8 mouse cellular contexts compared by ENCODE assay signal in the genomic region with DNA sequence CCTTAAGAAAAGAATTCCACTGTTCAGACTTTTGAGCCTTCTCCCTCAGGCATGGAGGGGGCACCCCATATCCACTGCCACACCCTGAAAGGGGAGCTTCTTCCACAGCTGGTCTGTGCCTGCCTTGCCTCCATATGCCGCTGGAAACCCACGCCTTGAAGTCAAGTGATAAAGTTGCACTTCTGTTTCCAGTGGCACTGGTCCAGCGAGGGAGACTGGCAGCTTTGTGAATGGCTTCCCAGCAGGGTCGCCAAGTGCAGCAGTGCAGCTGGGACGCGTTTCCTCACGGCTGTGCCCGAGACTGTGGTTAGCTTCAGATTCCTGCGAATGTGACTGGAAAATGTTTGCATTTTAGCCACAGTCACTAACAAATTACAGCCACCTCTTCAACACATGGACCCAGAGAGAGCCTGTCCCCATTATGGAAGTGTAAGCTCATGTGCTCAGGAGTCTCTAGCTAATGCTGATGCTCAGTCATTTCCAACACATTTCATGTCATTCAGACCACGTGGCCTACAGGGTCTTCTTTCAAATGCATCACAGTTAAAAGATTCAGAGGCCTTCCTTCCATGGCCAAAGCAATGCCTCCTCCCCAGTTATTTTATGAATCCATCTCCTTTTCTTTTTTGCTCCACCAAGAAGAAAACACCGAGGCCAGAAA.
DNase-seq lines count a peak whose midpoint lies in the region; ATAC-seq lines count a peak whose summit lies in the region.

No protein-coding gene starts in this region.

- H3K4me1 ChIP-seq in midbrain, embryonic 13.5 days (replicated peaks) = 0 out of 2 replicates have a peak, but pooled peaks cover 5% of the 10 kb centered on the region
- peaks cover 6% of the 10 kb centered on the region; the same call in 1 of the 2 replicates for H3K4me1 ChIP-seq in midbrain, embryonic 15.5 days

- ATAC-seq in midbrain, embryonic 13.5 days = 0 out of 2 replicates have a peak, but pooled peaks have one; percentile 24
- no peak for ATAC-seq in midbrain, embryonic 15.5 days (replicated peaks)

- no peak overlapping the region for H3K4me3 ChIP-seq in midbrain, embryonic 13.5 days (replicated peaks)
- no peak overlapping the region for H3K4me3 ChIP-seq in midbrain, embryonic 15.5 days

- DNase-seq in frontal cortex, postnatal 10 days (ENCODE audit: low spot score in 2 of 2) = peak; percentile 27 to 40
- peak; percentile 38 to 52 for DNase-seq in layer of hippocampus, postnatal 10 days (ENCODE audit: low spot score in 2 of 2)
- DNase-seq in lung, postnatal 25 days (ENCODE audit: low spot score) = peak; percentile 19
- no peak for DNase-seq in adrenal gland, adult (ENCODE audit: inconsistent age in 2 of 2, low spot score in 1 of 2)
- DNase-seq in thymus, postnatal 25 days = no peak
- no peak for DNase-seq in thymus, postnatal 14 days

- no peaks in the 10 kb centered on the region for H3K36me3 ChIP-seq in midbrain, embryonic 13.5 days
- H3K36me3 ChIP-seq in midbrain, embryonic 15.5 days (replicated peaks) = no peaks in the 10 kb centered on the region

- H3K9me3 ChIP-seq in midbrain, embryonic 13.5 days = no peaks in the 10 kb centered on the region
- no peaks in the 10 kb centered on the region for H3K9me3 ChIP-seq in midbrain, embryonic 15.5 days

- 62% methylated on average over 11 of the region's 11 CpGs for WGBS in midbrain, embryonic 13.5 days
- WGBS in midbrain, embryonic 15.5 days = 52% methylated on average over 11 of the region's 11 CpGs

- H3K27me3 ChIP-seq in midbrain, embryonic 13.5 days = no peaks in the 10 kb centered on the region
- no peaks in the 10 kb centered on the region for H3K27me3 ChIP-seq in midbrain, embryonic 15.5 days (replicated peaks)

- H3K4me2 ChIP-seq in midbrain, embryonic 13.5 days (replicated peaks) = no peak overlapping the region
- no peak overlapping the region for H3K4me2 ChIP-seq in midbrain, embryonic 15.5 days

- no peak overlapping the region for H3K27ac ChIP-seq in midbrain, embryonic 13.5 days
- no peak overlapping the region for H3K27ac ChIP-seq in midbrain, embryonic 15.5 days

- H3K9ac ChIP-seq in midbrain, embryonic 13.5 days (replicated peaks) = no peak overlapping the region
- H3K9ac ChIP-seq in midbrain, embryonic 15.5 days = no peak overlapping the region

Comparison
In these comparisons a context has a peak if more than half of its experiments do, and no peak if none do; other contexts are left out.
1. DNase-seq: peak in frontal cortex, postnatal 10 days (2 of 2), layer of hippocampus, postnatal 10 days (2 of 2) and lung, postnatal 25 days (single experiment); none in adrenal gland, adult (0 of 2), thymus, postnatal 25 days (single experiment) and thymus, postnatal 14 days (single experiment).